Mouse (Mus musculus): ENCODE measurements around the gene Cpt1c. TPM values are rescaled to one million over a fixed set of nuclear protein-coding genes. Genes with fewer than 3 reads are reported as not detected.

The Cpt1c gene
- total and polyA plus RNA-seq, 3 experiments: 1.5 to 9.7 (median 2.1) TPM

- DNase-seq: no peak
- H3K36me3 ChIP-seq (ENCODE audit: control insufficient read depth, insufficient read depth, low read length): no peaks in the 10 kb centered on the region
- WGBS: 97% methylated on average over 13 of the region's 13 CpGs
- no peaks in the 10 kb centered on the region for H3K27me3 ChIP-seq (ENCODE audit: control insufficient read depth, insufficient read depth, low read length)
- no peaks in the 10 kb centered on the region for H3K4me1 ChIP-seq (ENCODE audit: control insufficient read depth, insufficient read depth, low read length)
- no peak overlapping the region for H3K27ac ChIP-seq
- TF ChIP-seq POLR2A (IDR thresholded peaks at IDR 0.05; ENCODE audit: insufficient read depth, low read depth, low read length) (no peak), EP300 (IDR thresholded peaks at IDR 0.05; ENCODE audit: insufficient read depth, low read depth, low read length) (no peak), CTCF (IDR thresholded peaks at IDR 0.05) (no peak)
- H3K4me3 ChIP-seq: no peak overlapping the region
- intact Hi-C loops (cut with DNase I): no loop called here
- H3K79me2 ChIP-seq (replicated peaks; ENCODE audit: control insufficient read depth, insufficient read depth, low read length): no peaks in the 10 kb centered on the region
- H3K9ac ChIP-seq (ENCODE audit: low read depth, low read length): no peak overlapping the region
Measured at GRCm38 (mm10) chr7:44964990-44965389, 9.7 kb downstream of the Cpt1c start.

DNA sequence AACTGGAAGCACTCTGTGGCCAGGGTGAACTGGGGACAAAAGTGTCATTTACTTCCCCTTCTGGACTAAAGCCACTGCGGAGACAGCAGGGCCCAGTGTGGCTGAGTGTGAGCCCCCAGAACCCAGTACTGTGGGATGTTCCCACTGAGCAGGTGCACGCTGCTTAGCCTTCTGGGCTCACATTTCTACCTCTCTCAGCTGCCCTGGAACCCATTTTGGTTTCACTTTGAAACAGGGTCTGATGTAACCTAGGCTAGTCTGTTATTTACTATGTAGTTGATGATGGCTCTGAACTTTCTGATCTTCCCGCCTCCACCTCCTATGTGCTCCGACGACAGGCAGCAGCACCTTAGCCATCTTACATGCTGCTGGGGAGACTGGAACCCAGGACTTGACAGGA lies 11.8 kb downstream of the Cpt1c start:
- intact Hi-C loops (cut with DNase I): no loop called here
- Histone ChIP-seq H3K79me2 (replicated peaks; ENCODE audit: control insufficient read depth, insufficient read depth, low read length) (no peaks in the 10 kb centered on the region), H3K9ac (ENCODE audit: low read depth, low read length) (no peak overlapping the region), H3K36me3 (ENCODE audit: control insufficient read depth, insufficient read depth, low read length) (no peaks in the 10 kb centered on the region), H3K4me3 (no peak overlapping the region), H3K27ac (no peak overlapping the region), H3K4me1 (ENCODE audit: control insufficient read depth, insufficient read depth, low read length) (no peaks in the 10 kb centered on the region), H3K27me3 (ENCODE audit: control insufficient read depth, insufficient read depth, low read length) (no peaks in the 10 kb centered on the region)
- no peak for DNase-seq
- TF ChIP-seq POLR2A (IDR thresholded peaks at IDR 0.05; ENCODE audit: insufficient read depth, low read depth, low read length) (no peak), CTCF (IDR thresholded peaks at IDR 0.05) (no peak), EP300 (IDR thresholded peaks at IDR 0.05; ENCODE audit: insufficient read depth, low read depth, low read length) (no peak)
- WGBS: 86% methylated on average over 5 of the region's 5 CpGs

DNA sequence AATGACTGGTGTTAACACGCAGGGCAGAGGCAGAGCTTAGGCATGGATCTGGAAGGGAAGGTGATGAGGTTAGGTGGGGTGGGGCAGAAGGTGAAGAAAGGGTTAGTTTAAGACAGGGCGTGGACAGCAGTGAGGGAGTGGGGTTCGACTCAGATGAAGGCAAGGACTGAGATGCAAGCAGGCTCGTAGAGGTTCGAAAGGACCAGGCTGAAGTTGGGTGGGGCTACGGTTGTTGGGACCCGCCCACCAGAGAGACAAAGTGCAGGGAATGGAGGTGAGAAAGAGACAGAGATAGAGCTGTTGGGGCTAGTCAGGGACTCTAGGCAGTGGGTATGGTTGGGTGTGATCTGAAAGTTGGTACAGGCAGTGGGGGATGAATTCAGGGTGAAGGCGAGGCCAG lies 12.3 kb downstream of the Cpt1c start:
- H3K36me3 ChIP-seq (ENCODE audit: control insufficient read depth, insufficient read depth, low read length): no peaks in the 10 kb centered on the region
- TF ChIP-seq POLR2A (IDR thresholded peaks at IDR 0.05; ENCODE audit: insufficient read depth, low read depth, low read length) (no peak), EP300 (IDR thresholded peaks at IDR 0.05; ENCODE audit: insufficient read depth, low read depth, low read length) (no peak), CTCF (IDR thresholded peaks at IDR 0.05) (no peak)
- H3K27me3 ChIP-seq (ENCODE audit: control insufficient read depth, insufficient read depth, low read length): no peaks in the 10 kb centered on the region
- no peak overlapping the region for H3K9ac ChIP-seq (ENCODE audit: low read depth, low read length)
- intact Hi-C loops (cut with DNase I): no loop called here
- no peak overlapping the region for H3K27ac ChIP-seq
- H3K4me3 ChIP-seq: no peak overlapping the region
- DNase-seq: no peak
- WGBS: 70% methylated on average over 8 of the region's 8 CpGs
- H3K4me1 ChIP-seq (ENCODE audit: control insufficient read depth, insufficient read depth, low read length): no peaks in the 10 kb centered on the region
- no peaks in the 10 kb centered on the region for H3K79me2 ChIP-seq (replicated peaks; ENCODE audit: control insufficient read depth, insufficient read depth, low read length)

DNA sequence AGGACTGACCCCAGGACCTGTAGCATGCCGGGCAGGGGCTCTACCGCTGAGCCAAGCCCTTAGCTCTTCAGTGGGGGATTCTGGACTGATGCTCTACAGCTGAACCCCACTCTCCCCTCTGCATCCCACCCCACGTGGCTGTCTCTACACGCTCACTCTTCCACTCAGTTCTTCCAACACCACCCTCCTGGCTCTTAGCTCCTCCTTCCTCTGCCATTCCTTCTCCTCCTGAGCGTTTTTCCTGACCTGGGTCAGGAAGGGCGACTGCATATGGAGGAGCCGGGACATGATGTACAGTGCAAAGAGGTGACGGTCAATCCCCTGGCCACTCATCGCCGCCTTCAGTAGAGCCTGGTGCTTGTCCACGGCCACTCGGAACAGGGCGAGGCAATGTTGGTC lies 14.1 kb downstream of the Cpt1c start:
- H3K4me3 ChIP-seq: no peak overlapping the region
- intact Hi-C loops (cut with DNase I): no loop called here
- H3K27ac ChIP-seq: no peak overlapping the region
- no peak for DNase-seq
- H3K9ac ChIP-seq (ENCODE audit: low read depth, low read length): no peak overlapping the region
- H3K4me1 ChIP-seq (ENCODE audit: control insufficient read depth, insufficient read depth, low read length): no peaks in the 10 kb centered on the region; the same call in 1 of the 2 replicates
- H3K27me3 ChIP-seq (ENCODE audit: control insufficient read depth, insufficient read depth, low read length): no peaks in the 10 kb centered on the region
- TF ChIP-seq POLR2A (IDR thresholded peaks at IDR 0.05; ENCODE audit: insufficient read depth, low read depth, low read length) (no peak), CTCF (IDR thresholded peaks at IDR 0.05) (no peak), EP300 (IDR thresholded peaks at IDR 0.05; ENCODE audit: insufficient read depth, low read depth, low read length) (no peak)
- H3K36me3 ChIP-seq (ENCODE audit: control insufficient read depth, insufficient read depth, low read length): no peaks in the 10 kb centered on the region
- H3K79me2 ChIP-seq (replicated peaks; ENCODE audit: control insufficient read depth, insufficient read depth, low read length): no peaks in the 10 kb centered on the region
- 84% methylated on average over 13 of the region's 13 CpGs for WGBS

GRCm38 (mm10) chr7:44959874-44960511 lies 14.7 kb downstream of the Cpt1c start:
- Histone ChIP-seq H3K79me2 (replicated peaks; ENCODE audit: control insufficient read depth, insufficient read depth, low read length) (no peaks in the 10 kb centered on the region), H3K27ac (no peak overlapping the region), H3K27me3 (ENCODE audit: control insufficient read depth, insufficient read depth, low read length) (no peaks in the 10 kb centered on the region), H3K36me3 (ENCODE audit: control insufficient read depth, insufficient read depth, low read length) (no peaks in the 10 kb centered on the region), H3K9ac (ENCODE audit: low read depth, low read length) (no peak overlapping the region), H3K4me3 (no peak overlapping the region), H3K4me1 (ENCODE audit: control insufficient read depth, insufficient read depth, low read length) (no peaks in the 10 kb centered on the region; the same call in 1 of the 2 replicates)
- 82% methylated on average over 10 of the region's 10 CpGs for WGBS
- DNase-seq: no peak
- TF ChIP-seq EP300 (IDR thresholded peaks at IDR 0.05; ENCODE audit: insufficient read depth, low read depth, low read length) (no peak), POLR2A (IDR thresholded peaks at IDR 0.05; ENCODE audit: insufficient read depth, low read depth, low read length) (no peak), CTCF (IDR thresholded peaks at IDR 0.05) (no peak)
- intact Hi-C loops (cut with DNase I): loop anchor here (5.0 kb wide), 2 partner anchors 38 to 233 kb away; no protein-coding TSS in a partner anchor

GRCm38 (mm10) chr7:44959281-44959680 lies 15.4 kb downstream of the Cpt1c start:
- no peaks in the 10 kb centered on the region; the same call in 1 of the 2 replicates for H3K4me1 ChIP-seq (ENCODE audit: control insufficient read depth, insufficient read depth, low read length)
- no peaks in the 10 kb centered on the region for H3K79me2 ChIP-seq (replicated peaks; ENCODE audit: control insufficient read depth, insufficient read depth, low read length)
- no peak for DNase-seq
- H3K36me3 ChIP-seq (ENCODE audit: control insufficient read depth, insufficient read depth, low read length): no peaks in the 10 kb centered on the region
- WGBS: 70% methylated on average over 8 of the region's 8 CpGs
- intact Hi-C loops (cut with DNase I): loop anchor here (5.0 kb wide), 2 partner anchors 37 to 232 kb away; no protein-coding TSS in a partner anchor
- no peak overlapping the region for H3K4me3 ChIP-seq
- TF ChIP-seq EP300 (IDR thresholded peaks at IDR 0.05; ENCODE audit: insufficient read depth, low read depth, low read length) (no peak), CTCF (IDR thresholded peaks at IDR 0.05) (no peak), POLR2A (IDR thresholded peaks at IDR 0.05; ENCODE audit: insufficient read depth, low read depth, low read length) (no peak)
- no peak overlapping the region for H3K27ac ChIP-seq
- no peaks in the 10 kb centered on the region for H3K27me3 ChIP-seq (ENCODE audit: control insufficient read depth, insufficient read depth, low read length)
- no peak overlapping the region for H3K9ac ChIP-seq (ENCODE audit: low read depth, low read length)

Measured in heart, adult 2 months (tissue).